Mouse (Mus musculus) myocyte (in vitro differentiated cells): ENCODE measurements around the gene Nup188. TPM values are rescaled to one million over a fixed set of nuclear protein-coding genes. Genes with fewer than 3 reads are reported as not detected.
A peak's percentile ranks its signal among the peaks of the same experiment; 100 is the strongest.

Experiments used
- H3K27me3 ChIP-seq: one replicate; pipeline ENCODE4 v1.6.1; 2011; ENCODE audit not compliant: control insufficient read depth, insufficient read depth, insufficient read length
- H3K36me3 ChIP-seq: one replicate; pipeline ENCODE4 v1.6.1; 2011; ENCODE audit not compliant: control insufficient read depth, insufficient read depth
- H3K4me2 ChIP-seq: one replicate; pipeline ENCODE4 v1.6.1; 2011; ENCODE audit warnings: low read depth, control low read depth
- H3K4me3 ChIP-seq: one replicate; pipeline ENCODE4 v1.5.1; 2011; ENCODE audit warnings: mild to moderate bottlenecking, control low read depth, moderate library complexity
- H3K79me2 ChIP-seq: one replicate; pipeline ENCODE4 v1.6.1; 2011; ENCODE audit not compliant: control insufficient read depth, insufficient read depth
- H3ac ChIP-seq: one replicate; pipeline ENCODE4 v1.6.1; 2011; ENCODE audit not compliant: control insufficient read depth, insufficient read length
- CEBPB ChIP-seq: IDR thresholded peaks from 2 replicates; pipeline ENCODE4 v1.6.1; 2011; ENCODE audit warnings: mild to moderate bottlenecking, moderate library complexity; ENCODE audit not compliant: poor library complexity, insufficient read depth, severe bottlenecking
- E2F4 ChIP-seq: IDR thresholded peaks from one replicate; pipeline ENCODE4 v1.6.1; 2011; ENCODE audit warnings: mild to moderate bottlenecking, control low read depth, moderate library complexity; ENCODE audit not compliant: insufficient read depth
- MAX ChIP-seq: IDR thresholded peaks from one replicate; pipeline ENCODE4 v1.6.1; 2011; ENCODE audit warnings: low read depth, mild to moderate bottlenecking, control low read depth
- MYOD1 ChIP-seq, 3 experiments: IDR thresholded peaks; one replicate each; pipeline ENCODE4 v1.6.1; 2011; ENCODE audit warnings: control low read depth in 2 of 3, low read depth in 2 of 3, mild to moderate bottlenecking in 2 of 3, moderate library complexity in 1 of 3; ENCODE audit not compliant: insufficient read length in 2 of 3, control insufficient read depth in 1 of 3
- MYOG ChIP-seq, 3 experiments: IDR thresholded peaks; one replicate each; pipeline ENCODE4 v1.6.1; 2011; ENCODE audit warnings: control low read depth in 2 of 3, low read depth in 2 of 3, mild to moderate bottlenecking in 2 of 3; ENCODE audit not compliant: insufficient read length in 2 of 3, control insufficient read depth in 1 of 3, insufficient read depth in 1 of 3
- POLR2A ChIP-seq: IDR thresholded peaks from one replicate; pipeline ENCODE4 v1.6.1; 2011; ENCODE audit warnings: low read depth, mild to moderate bottlenecking, control low read depth, moderate library complexity; ENCODE audit not compliant: insufficient read length
- POLR2AphosphoS2 ChIP-seq: IDR thresholded peaks from one replicate; pipeline ENCODE4 v1.6.1; 2011; ENCODE audit warnings: low read depth, control low read depth; ENCODE audit not compliant: insufficient read length
- REST ChIP-seq: IDR thresholded peaks from one replicate; pipeline ENCODE4 v1.6.1; 2011; ENCODE audit warnings: mild to moderate bottlenecking, control low read depth, moderate library complexity; ENCODE audit not compliant: insufficient read depth, insufficient read length
- SRF ChIP-seq: IDR thresholded peaks from one replicate; pipeline ENCODE4 v1.6.1; 2011; ENCODE audit warnings: low read depth; ENCODE audit not compliant: control insufficient read depth, insufficient read length
- TCF12 ChIP-seq: IDR thresholded peaks from one replicate; pipeline ENCODE4 v1.6.1; 2011; ENCODE audit warnings: mild to moderate bottlenecking, control low read depth; ENCODE audit not compliant: poor library complexity, insufficient read depth, severe bottlenecking
- TCF3 ChIP-seq: IDR thresholded peaks from one replicate; pipeline ENCODE4 v1.6.1; 2011; ENCODE audit warnings: low read depth, control low read depth; ENCODE audit not compliant: insufficient read length
- USF1 ChIP-seq: IDR thresholded peaks from one replicate; pipeline ENCODE4 v1.6.1; 2011; ENCODE audit warnings: low read depth, mild to moderate bottlenecking, control low read depth, moderate library complexity
- polyA plus RNA-seq: library from polyadenylated mRNA; unstranded; fragments of >200 nt; fragmentation: generic; extraction: Trizol; gene quantifications from one replicate; pipeline ENCODE4 v1.2.1, GENCODE M21; 2012; ENCODE audit warnings: missing spikeins

Nup188 gene
- polyA plus RNA-seq, 1 experiment: 54.0 TPM

- TF ChIP-seq E2F4 (no peak), TCF12 (no peak)
- H3ac ChIP-seq: peak overlapping the region; percentile 96
- H3K4me2 ChIP-seq: peak overlapping the region; percentile 94
- peaks cover 15% of the 10 kb centered on the region for H3K36me3 ChIP-seq
- peak overlapping the region; percentile 78 for H3K4me3 ChIP-seq
- no peaks in the 10 kb centered on the region for H3K27me3 ChIP-seq
- H3K79me2 ChIP-seq: peaks cover 59% of the 10 kb centered on the region
Observed at GRCm38 (mm10) chr2:30238906-30239465, 47.2 kb upstream of the Nup188 start.

GRCm38 (mm10) chr2:30239777-30240176 is 46.4 kb upstream of the Nup188 start:
- peak overlapping the region; percentile 94 for H3K4me2 ChIP-seq

GRCm38 (mm10) chr2:30240267-30240666 is 45.9 kb upstream of the Nup188 start, which contains the start of gene Gm28035:
Gm28035 (plus strand) TSS chr2:30240567.
- TF ChIP-seq REST: no peak
- no peak for TF ChIP-seq POLR2AphosphoS2
- no peak for TF ChIP-seq POLR2A
- TF ChIP-seq E2F4: no peak
- no peak for TF ChIP-seq CEBPB
- no peak for TF ChIP-seq TCF12
- H3ac ChIP-seq: no peak within 1 kb of the TSS
- H3K4me2 ChIP-seq: peak within 1 kb of the TSS; percentile 94
- H3K36me3 ChIP-seq: peaks cover 15% of the 10 kb centered on the region
- peaks cover 71% of the 10 kb centered on the region for H3K79me2 ChIP-seq
- H3K4me3 ChIP-seq: peak within 1 kb of the TSS; percentile 78
- H3K27me3 ChIP-seq: no peaks in the 10 kb centered on the region

More at GRCm38 (mm10) chr2:30239777-30240176, 46.4 kb upstream of the Nup188 start:
- Histone ChIP-seq H3ac (no peak overlapping the region), H3K27me3 (no peaks in the 10 kb centered on the region), H3K79me2 (peaks cover 67% of the 10 kb centered on the region), H3K4me3 (peak overlapping the region; percentile 78), H3K36me3 (peaks cover 15% of the 10 kb centered on the region)
- TF ChIP-seq MYOG (IDR thresholded peaks at IDR 0.05; ENCODE audit: control insufficient read depth in 1 of 3, insufficient read depth in 1 of 3, insufficient read length in 2 of 3, low read depth in 2 of 3) (peak in 1 of 3 experiments; percentile 36), CEBPB (no peak)

- Histone ChIP-seq H3K27me3 (no peaks in the 10 kb centered on the region), H3K36me3 (peaks cover 15% of the 10 kb centered on the region), H3ac (no peak overlapping the region), H3K4me3 (no peak overlapping the region), H3K4me2 (no peak overlapping the region), H3K79me2 (peaks cover 91% of the 10 kb centered on the region)
- no peak for TF ChIP-seq TCF12
- no peak for TF ChIP-seq USF1
- TF ChIP-seq SRF: no peak
- TF ChIP-seq MAX: no peak
- no peak for TF ChIP-seq MYOD1 (IDR thresholded peaks at IDR 0.05; ENCODE audit: control insufficient read depth in 1 of 3, insufficient read length in 2 of 3, low read depth in 2 of 3)
Observed at GRCm38 (mm10) chr2:30242509-30242908, 43.7 kb upstream of the Nup188 start.

- Histone ChIP-seq H3ac (no peak overlapping the region), H3K79me2 (peaks cover 93% of the 10 kb centered on the region), H3K4me3 (no peak overlapping the region), H3K4me2 (no peak overlapping the region), H3K36me3 (peaks cover 21% of the 10 kb centered on the region), H3K27me3 (no peaks in the 10 kb centered on the region)
- TF ChIP-seq TCF12: no peak
- no peak for TF ChIP-seq TCF3
- no peak for TF ChIP-seq SRF
- no peak for TF ChIP-seq CEBPB
- TF ChIP-seq E2F4: no peak
- TF ChIP-seq MYOG (IDR thresholded peaks at IDR 0.05; ENCODE audit: control insufficient read depth in 1 of 3, insufficient read depth in 1 of 3, insufficient read length in 2 of 3, low read depth in 2 of 3): no peak
Observed at GRCm38 (mm10) chr2:30243391-30243790, 42.8 kb upstream of the Nup188 start.

- Histone ChIP-seq H3K79me2 (peaks cover 93% of the 10 kb centered on the region), H3K4me3 (no peak overlapping the region), H3ac (no peak overlapping the region), H3K27me3 (no peaks in the 10 kb centered on the region), H3K36me3 (peaks cover 27% of the 10 kb centered on the region), H3K4me2 (no peak overlapping the region)
- TF ChIP-seq TCF3 (no peak), E2F4 (no peak), TCF12 (no peak), CEBPB (no peak), MYOD1 (IDR thresholded peaks at IDR 0.05; ENCODE audit: control insufficient read depth in 1 of 3, insufficient read length in 2 of 3, low read depth in 2 of 3) (no peak), POLR2A (no peak)
Observed at GRCm38 (mm10) chr2:30244595-30245178, 41.5 kb upstream of the Nup188 start.
